Mouse (Mus musculus) embryonic facial prominence, embryonic 12.5 days (tissue): ENCODE data around the gene Ubr2. TPM values are rescaled to one million over a fixed set of nuclear protein-coding genes. Genes with fewer than 3 reads are reported as not detected.

Source experiments
- ATAC-seq: fragments of 200-750 bp; cut with Nextera tagmentation; 2 replicates; pipeline ENCODE4 v1.8.0; 2017; ENCODE audit not compliant: insufficient number of reproducible peaks, insufficient read depth, low FRiP score, low TSS enrichment
- H3K27ac ChIP-seq: fragments of 300-500 bp; sonication (generic); 2 replicates; pipeline ENCODE4 v1.5.1; 2016; ENCODE audit warnings: mild to moderate bottlenecking
- H3K27me3 ChIP-seq: fragments of 300-500 bp; sonication (generic); 2 replicates; pipeline ENCODE4 v1.6.1; 2016; ENCODE audit warnings: mild to moderate bottlenecking, moderate library complexity
- H3K36me3 ChIP-seq: fragments of 300-500 bp; sonication (generic); 2 replicates; pipeline ENCODE4 v1.6.1; 2016; ENCODE audit warnings: mild to moderate bottlenecking
- H3K4me1 ChIP-seq: fragments of 300-500 bp; sonication (generic); 2 replicates; pipeline ENCODE4 v1.6.1; 2016
- H3K4me2 ChIP-seq: fragments of 300-500 bp; sonication (generic); replicated peaks from 2 replicates; pipeline ENCODE4 v1.6.1; 2016; ENCODE audit warnings: mild to moderate bottlenecking, moderate library complexity
- H3K4me3 ChIP-seq: fragments of 300-500 bp; sonication (generic); 2 replicates; pipeline ENCODE4 v1.5.1; 2016; ENCODE audit warnings: mild to moderate bottlenecking
- H3K9ac ChIP-seq: fragments of 300-500 bp; sonication (generic); 2 replicates; pipeline ENCODE4 v1.6.1; 2016; ENCODE audit warnings: mild to moderate bottlenecking, moderate library complexity
- H3K9me3 ChIP-seq: fragments of 300-500 bp; sonication (generic); 2 replicates; pipeline ENCODE4 v1.6.1; 2016; ENCODE audit warnings: mild to moderate bottlenecking, moderate library complexity
- WGBS: fragments of 180-500 bp; shearing (Covaris S2); methylation state at CpG from one replicate; pipeline ENCODE4 v1.1.7; 2016; 5-methylcytosine and 5-hydroxymethylcytosine counted together
- polyA plus RNA-seq: library from polyadenylated mRNA; unstranded; fragments of >200 nt; fragmentation: Nextera tagmentation; extraction: Ambion mirVana; gene quantifications from 2 replicates; pipeline ENCODE4 v1.2.1, GENCODE M21; 2016

Gene Ubr2
- polyA plus RNA-seq, 1 experiment from 2014 or later, result 21.1 TPM

GRCm38 (mm10) chr17:46920855-46921254 is 89.5 kb downstream of the Ubr2 start:
- H3K4me3 ChIP-seq, result no peak overlapping the region
- H3K27ac ChIP-seq, result no peak overlapping the region
- H3K27me3 ChIP-seq, result no peaks in the 10 kb centered on the region
- H3K4me1 ChIP-seq, result peaks cover 7% of the 10 kb centered on the region; the same call in 1 of the 2 replicates
- H3K36me3 ChIP-seq, result no peaks in the 10 kb centered on the region
- H3K4me2 ChIP-seq, result no peak overlapping the region
- WGBS, result 55% methylated on average over 6 of the region's 6 CpGs
- no peak for ATAC-seq
- H3K9me3 ChIP-seq, result no peaks in the 10 kb centered on the region
- no peak overlapping the region for H3K9ac ChIP-seq

GRCm38 (mm10) chr17:46918951-46919350 is 91.4 kb downstream of the Ubr2 start:
- H3K36me3 ChIP-seq, result no peaks in the 10 kb centered on the region
- no peak overlapping the region for H3K4me2 ChIP-seq
- H3K4me1 ChIP-seq, result peaks cover 7% of the 10 kb centered on the region; the same call in 1 of the 2 replicates
- no peaks in the 10 kb centered on the region for H3K9me3 ChIP-seq
- H3K9ac ChIP-seq, result no peak overlapping the region
- no peak overlapping the region for H3K27ac ChIP-seq
- 12% methylated on average over 4 of the region's 4 CpGs for WGBS
- no peak overlapping the region for H3K4me3 ChIP-seq
- ATAC-seq, result peak; percentile 53; the same call in 1 of the 2 replicates
- H3K27me3 ChIP-seq, result no peaks in the 10 kb centered on the region

- no peak overlapping the region for H3K9ac ChIP-seq
- ATAC-seq, result no peak
- 67% methylated on average over 3 of the region's 3 CpGs for WGBS
- H3K4me3 ChIP-seq, result no peak overlapping the region
- no peaks in the 10 kb centered on the region for H3K9me3 ChIP-seq
- no peaks in the 10 kb centered on the region for H3K27me3 ChIP-seq
- H3K36me3 ChIP-seq, result no peaks in the 10 kb centered on the region
- no peak overlapping the region for H3K27ac ChIP-seq
- no peak overlapping the region for H3K4me2 ChIP-seq
- H3K4me1 ChIP-seq, result peaks cover 16% of the 10 kb centered on the region
Observed at GRCm38 (mm10) chr17:46915129-46915528, 95.2 kb downstream of the Ubr2 start.

- H3K36me3 ChIP-seq, result no peaks in the 10 kb centered on the region
- H3K9me3 ChIP-seq, result no peaks in the 10 kb centered on the region
- H3K4me2 ChIP-seq, result no peak overlapping the region
- H3K9ac ChIP-seq, result no peak overlapping the region
- peaks cover 9% of the 10 kb centered on the region for H3K4me1 ChIP-seq
- no peaks in the 10 kb centered on the region for H3K27me3 ChIP-seq
- H3K4me3 ChIP-seq, result no peak overlapping the region
- no peak for ATAC-seq
- WGBS, result 34% methylated on average over 6 of the region's 6 CpGs
- no peak overlapping the region for H3K27ac ChIP-seq
Observed at GRCm38 (mm10) chr17:46912331-46912730, 98.0 kb downstream of the Ubr2 start.

- H3K4me1 ChIP-seq, result peaks cover 9% of the 10 kb centered on the region
- 89% methylated on average over 10 of the region's 10 CpGs for WGBS
- H3K4me3 ChIP-seq, result no peak within 1 kb of the TSS
- H3K4me2 ChIP-seq, result no peak within 1 kb of the TSS
- no peaks in the 10 kb centered on the region for H3K27me3 ChIP-seq
- ATAC-seq, result no peak
- H3K27ac ChIP-seq, result no peak within 1 kb of the TSS
- H3K9ac ChIP-seq, result no peak within 1 kb of the TSS
- H3K36me3 ChIP-seq, result no peaks in the 10 kb centered on the region
- no peaks in the 10 kb centered on the region for H3K9me3 ChIP-seq
Observed at GRCm38 (mm10) chr17:46910186-46910585, 100.2 kb downstream of the Ubr2 start, which contains the start of gene Prph2. TSS of gene Prph2 (plus strand) at chr17:46910459.

- no peaks in the 10 kb centered on the region for H3K4me1 ChIP-seq
- H3K9me3 ChIP-seq, result no peaks in the 10 kb centered on the region
- 19% methylated on average over 19 of the region's 19 CpGs for WGBS
- no peak overlapping the region for H3K27ac ChIP-seq
- H3K27me3 ChIP-seq, result no peaks in the 10 kb centered on the region
- peak; percentile 69 for ATAC-seq
- H3K4me3 ChIP-seq, result no peak overlapping the region
- no peak overlapping the region for H3K4me2 ChIP-seq
- no peak overlapping the region for H3K9ac ChIP-seq
- no peaks in the 10 kb centered on the region for H3K36me3 ChIP-seq
Observed at GRCm38 (mm10) chr17:46903876-46904490, 106.4 kb downstream of the Ubr2 start.

GRCm38 (mm10) chr17:46900941-46901340 is 109.4 kb downstream of the Ubr2 start:
- WGBS, result 51% methylated on average over 2 of the region's 2 CpGs
- Histone ChIP-seq H3K27me3 (no peaks in the 10 kb centered on the region), H3K9me3 (no peaks in the 10 kb centered on the region), H3K27ac (no peak overlapping the region), H3K4me2 (no peak overlapping the region), H3K4me3 (no peak overlapping the region), H3K9ac (no peak overlapping the region), H3K36me3 (no peaks in the 10 kb centered on the region), H3K4me1 (no peaks in the 10 kb centered on the region)
- ATAC-seq, result no peak

- 0 out of 2 replicates have a peak, but pooled peaks have one; percentile 15 for ATAC-seq
- 47% methylated on average over 13 of the region's 13 CpGs for WGBS
- H3K4me3 ChIP-seq, result no peak overlapping the region
- peaks cover 8% of the 10 kb centered on the region for H3K4me1 ChIP-seq
- no peaks in the 10 kb centered on the region for H3K27me3 ChIP-seq
- no peak overlapping the region for H3K9ac ChIP-seq
- no peaks in the 10 kb centered on the region for H3K9me3 ChIP-seq
- no peak overlapping the region; the same call in 1 of the 2 replicates for H3K27ac ChIP-seq
- peaks cover 8% of the 10 kb centered on the region; the same call in 1 of the 2 replicates for H3K36me3 ChIP-seq
- no peak overlapping the region for H3K4me2 ChIP-seq
Observed at GRCm38 (mm10) chr17:46897221-46897950, 113.0 kb downstream of the Ubr2 start.

- Histone ChIP-seq H3K36me3 (peaks cover 8% of the 10 kb centered on the region; the same call in 1 of the 2 replicates), H3K27me3 (no peaks in the 10 kb centered on the region), H3K4me1 (peaks cover 19% of the 10 kb centered on the region), H3K9me3 (no peaks in the 10 kb centered on the region), H3K9ac (no peak overlapping the region), H3K27ac (no peak overlapping the region), H3K4me3 (no peak overlapping the region), H3K4me2 (no peak overlapping the region)
- 96% methylated on average over 9 of the region's 9 CpGs for WGBS
- ATAC-seq, result no peak
Observed at GRCm38 (mm10) chr17:46895426-46895825, 114.9 kb downstream of the Ubr2 start.

GRCm38 (mm10) chr17:46890843-46891594 is 119.3 kb downstream of the Ubr2 start:
- Histone ChIP-seq H3K27ac (peak overlapping the region; percentile 86), H3K9me3 (no peaks in the 10 kb centered on the region), H3K4me3 (peak overlapping the region; percentile 73), H3K9ac (peak overlapping the region; percentile 81), H3K4me1 (peaks cover 25% of the 10 kb centered on the region), H3K36me3 (peaks cover 8% of the 10 kb centered on the region; the same call in 1 of the 2 replicates), H3K27me3 (no peaks in the 10 kb centered on the region), H3K4me2 (peak overlapping the region; percentile 93)
- 2% methylated on average over 64 of the region's 64 CpGs for WGBS
- peak; percentile 7; the same call in 1 of the 2 replicates for ATAC-seq

- peak; percentile 90 for ATAC-seq
- H3K36me3 ChIP-seq, result peaks cover 8% of the 10 kb centered on the region; the same call in 1 of the 2 replicates
- H3K27me3 ChIP-seq, result no peaks in the 10 kb centered on the region
- peak within 1 kb of the TSS; percentile 93 for H3K4me2 ChIP-seq
- H3K4me3 ChIP-seq, result peak within 1 kb of the TSS; percentile 73
- H3K4me1 ChIP-seq, result peaks cover 27% of the 10 kb centered on the region
- H3K9me3 ChIP-seq, result no peaks in the 10 kb centered on the region
- under 1% methylated on average over 40 of the region's 40 CpGs for WGBS
- H3K27ac ChIP-seq, result peak within 1 kb of the TSS; percentile 99
- peak within 1 kb of the TSS; percentile 83 for H3K9ac ChIP-seq
Observed at GRCm38 (mm10) chr17:46890116-46890815, 120.1 kb downstream of the Ubr2 start, which contains the start of gene Tbcc. TSS of gene Tbcc (plus strand) at chr17:46890684.
